Comparison of ENCODE assay signal across 8 mouse cellular contexts in the genomic region with DNA sequence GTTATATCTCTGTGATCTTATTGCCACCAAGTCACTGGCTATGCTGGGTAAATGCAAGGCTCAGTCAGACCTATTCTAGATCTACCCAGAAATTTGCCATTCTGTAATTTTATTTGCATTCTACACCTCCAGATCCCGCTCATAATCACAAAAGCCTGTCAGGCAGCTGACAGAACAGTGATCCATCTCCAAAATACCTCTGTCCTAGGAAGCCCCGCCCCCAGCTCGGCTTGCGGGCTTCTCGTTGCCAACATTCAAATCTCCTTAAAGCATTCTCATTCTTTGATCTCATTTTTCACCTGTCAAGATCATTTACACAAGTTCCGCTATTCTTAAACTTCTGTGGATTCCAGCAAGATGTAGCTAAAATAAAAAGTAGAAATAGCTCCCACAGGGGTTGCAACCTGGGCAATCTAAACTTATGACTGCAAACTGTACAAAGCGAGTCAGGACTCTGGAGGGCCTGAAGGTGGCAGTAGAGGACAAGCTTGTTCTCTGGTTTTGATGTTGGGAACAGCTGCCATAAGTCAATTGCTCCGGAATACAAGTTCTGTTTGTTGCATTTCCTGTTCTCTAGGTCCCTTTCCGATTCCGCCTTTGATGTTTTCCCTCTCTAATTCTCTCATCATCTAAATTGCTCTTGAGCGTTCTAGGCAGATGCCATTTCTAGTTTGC. TPM values are rescaled to one million over a fixed set of nuclear protein-coding genes. Genes with fewer than 3 reads are reported as not detected.
DNase-seq lines count a peak whose midpoint lies in the region; ATAC-seq and TF ChIP-seq lines count a peak whose summit lies in the region.

No protein-coding gene starts in this region.

- no peak overlapping the region for H3K9ac ChIP-seq in forebrain, embryonic 12.5 days
- no peak overlapping the region for H3K9ac ChIP-seq in heart, embryonic 16.5 days (ENCODE audit: low read length)
- H3K9ac ChIP-seq in liver, embryonic 13.5 days, result no peak overlapping the region
- H3K9ac ChIP-seq in neural tube, embryonic 11.5 days (ENCODE audit: low read length), result no peak overlapping the region

- H3K36me3 ChIP-seq in G1E (replicated peaks), result no peaks in the 10 kb centered on the region
- H3K36me3 ChIP-seq in forebrain, embryonic 12.5 days (replicated peaks), result no peaks in the 10 kb centered on the region
- H3K36me3 ChIP-seq in heart, embryonic 16.5 days (ENCODE audit: control insufficient read depth, insufficient read depth), result no peaks in the 10 kb centered on the region
- no peaks in the 10 kb centered on the region for H3K36me3 ChIP-seq in liver, embryonic 13.5 days
- no peaks in the 10 kb centered on the region for H3K36me3 ChIP-seq in neural tube, embryonic 11.5 days (ENCODE audit: control insufficient read depth, insufficient read depth, low read length)

- no peak overlapping the region for H3K4me3 ChIP-seq in G1E (ENCODE audit: low read depth, low read length)
- 0 out of 2 replicates have a peak overlapping the region, but pooled peaks have one; percentile 5 for H3K4me3 ChIP-seq in forebrain, embryonic 12.5 days (replicated peaks)
- peak overlapping the region; percentile 43 for H3K4me3 ChIP-seq in heart, embryonic 16.5 days (ENCODE audit: low read length)
- H3K4me3 ChIP-seq in liver, embryonic 13.5 days (replicated peaks), result no peak overlapping the region
- H3K4me3 ChIP-seq in neural tube, embryonic 11.5 days (ENCODE audit: low read depth, low read length), result no peak overlapping the region

- ATAC-seq in G1E (ENCODE audit: extremely low read depth, insufficient number of reproducible peaks, low FRiP score, poor library complexity, severe bottlenecking), result no peak
- ATAC-seq in forebrain, embryonic 12.5 days (ENCODE audit: low FRiP score), result peak; percentile 55; the same call in 1 of the 2 replicates
- peak; percentile 83 for ATAC-seq in heart, embryonic 16.5 days (replicated peaks; ENCODE audit: extremely low read depth, insufficient read depth, low FRiP score)
- peak; percentile 70; the same call in 1 of the 2 replicates for ATAC-seq in liver, embryonic 13.5 days (ENCODE audit: low read depth)
- peak; percentile 79; the same call in 1 of the 2 replicates for ATAC-seq in neural tube, embryonic 11.5 days (ENCODE audit: insufficient read depth, low FRiP score, low TSS enrichment)

- no peak overlapping the region for H3K27ac ChIP-seq in forebrain, embryonic 12.5 days
- H3K27ac ChIP-seq in heart, embryonic 16.5 days (ENCODE audit: low read length), result no peak overlapping the region
- no peak overlapping the region for H3K27ac ChIP-seq in liver, embryonic 13.5 days
- no peak overlapping the region for H3K27ac ChIP-seq in neural tube, embryonic 11.5 days (ENCODE audit: low read depth, low read length)

- H3K27me3 ChIP-seq in G1E (ENCODE audit: insufficient read depth, low read length), result no peaks in the 10 kb centered on the region
- no peaks in the 10 kb centered on the region for H3K27me3 ChIP-seq in forebrain, embryonic 12.5 days
- H3K27me3 ChIP-seq in heart, embryonic 16.5 days (ENCODE audit: control insufficient read depth, insufficient read depth, low read length), result no peaks in the 10 kb centered on the region
- H3K27me3 ChIP-seq in liver, embryonic 13.5 days, result no peaks in the 10 kb centered on the region
- no peaks in the 10 kb centered on the region for H3K27me3 ChIP-seq in neural tube, embryonic 11.5 days (ENCODE audit: control insufficient read depth, insufficient read depth, low read length)

- no peaks in the 10 kb centered on the region for H3K9me3 ChIP-seq in G1E (replicated peaks)
- no peaks in the 10 kb centered on the region for H3K9me3 ChIP-seq in forebrain, embryonic 12.5 days
- no peaks in the 10 kb centered on the region for H3K9me3 ChIP-seq in heart, embryonic 16.5 days (replicated peaks; ENCODE audit: control insufficient read depth, low read length)
- no peaks in the 10 kb centered on the region for H3K9me3 ChIP-seq in liver, embryonic 13.5 days (replicated peaks)
- H3K9me3 ChIP-seq in neural tube, embryonic 11.5 days (ENCODE audit: control insufficient read depth, low read length), result no peaks in the 10 kb centered on the region

- WGBS in forebrain, embryonic 12.5 days, result 32% methylated on average over 11 of the region's 11 CpGs
- 16% methylated on average over 11 of the region's 11 CpGs for WGBS in heart, embryonic 16.5 days
- 18% methylated on average over 11 of the region's 11 CpGs for WGBS in liver, embryonic 13.5 days (ENCODE audit: insufficient replicate concordance)
- 27% methylated on average over 11 of the region's 11 CpGs for WGBS in neural tube, embryonic 11.5 days

- no peak for DNase-seq in G1E (ENCODE audit: low spot score)
- peak; percentile 62 for DNase-seq in c-Kit-positive CD71-negative TER-119-negative erythroid progenitor cells, embryonic 14.5 days (ENCODE audit: low read depth)
- DNase-seq in kidney, postnatal 14 days, result peak; percentile 76
- peak; percentile 43 for DNase-seq in liver, embryonic 13.5 days
- peak; percentile 53 for DNase-seq in neural tube, embryonic 11.5 days (ENCODE audit: low spot score)
- DNase-seq in thymus, adult 18-20 months, result peak; percentile 29 to 54

- peak overlapping the region; percentile 32; the same call in 1 of the 2 replicates for H3K4me2 ChIP-seq in forebrain, embryonic 12.5 days
- peak overlapping the region; percentile 60 for H3K4me2 ChIP-seq in heart, embryonic 16.5 days (ENCODE audit: low read depth, low read length)
- peak overlapping the region; percentile 29 for H3K4me2 ChIP-seq in liver, embryonic 13.5 days
- H3K4me2 ChIP-seq in neural tube, embryonic 11.5 days (ENCODE audit: low read depth), result peak overlapping the region; percentile 26

- no peaks in the 10 kb centered on the region for H3K4me1 ChIP-seq in G1E (ENCODE audit: insufficient read depth, low read depth, low read length)
- no peaks in the 10 kb centered on the region for H3K4me1 ChIP-seq in forebrain, embryonic 12.5 days
- peaks cover 4% of the 10 kb centered on the region; the same call in 1 of the 2 replicates for H3K4me1 ChIP-seq in heart, embryonic 16.5 days (ENCODE audit: control insufficient read depth, insufficient read depth, low read length)
- peaks cover 13% of the 10 kb centered on the region for H3K4me1 ChIP-seq in liver, embryonic 13.5 days (replicated peaks)
- H3K4me1 ChIP-seq in neural tube, embryonic 11.5 days (ENCODE audit: control insufficient read depth, insufficient read depth, low read length), result no peaks in the 10 kb centered on the region

- peak; percentile 14; the same call in 1 of the 2 replicates for TF ChIP-seq CTCF in G1E (IDR thresholded peaks at IDR 0.05; ENCODE audit: low read depth, low read length)

RNA-seq across cellular contexts. Expression of a gene that starts 58.1 kb away (rescaled TPM):
- total RNA-seq in G1E (2014; fragmentation: Nextera tagmentation) (not detected in 2 replicates), G1E (2017) (0.05 TPM in 1 of 2 replicates, not detected in the other)
- not detected in 2 replicates for polyA plus RNA-seq in G1E (2012)
- 1.2 and 1.3 TPM in 2 replicates for polyA plus RNA-seq in forebrain, embryonic 12.5 days (2016; fragmentation: Nextera tagmentation; extraction: Ambion mirVana)
- polyA plus RNA-seq in heart, embryonic 16.5 days (2015; fragmentation: Nextera tagmentation; extraction: Ambion mirVana), result 6.9 and 7.6 TPM in 2 replicates
- polyA plus RNA-seq in liver, embryonic 13.5 days (2015; fragmentation: Nextera tagmentation; extraction: Ambion mirVana), result 0.48 and 0.65 TPM in 2 replicates
- 1.0 and 1.3 TPM in 2 replicates for polyA plus RNA-seq in neural tube, embryonic 11.5 days (2014; fragmentation: Nextera tagmentation; extraction: Ambion mirVana)

Comparison
In these comparisons a context has a peak if more than half of its experiments do, and no peak if none do; other contexts are left out.
1. H3K4me3 ChIP-seq: peak in forebrain, embryonic 12.5 days (single experiment) and heart, embryonic 16.5 days (single experiment); none in G1E (single experiment), liver, embryonic 13.5 days (single experiment) and neural tube, embryonic 11.5 days (single experiment).
2. Peak in every context shown above with its lines, with median percentiles within 50 percentile points of each other: H3K4me2 ChIP-seq.